Mouse (Mus musculus) CD4-positive helper T cell, adult 2 months (primary cell): ENCODE data around the gene Ddah2.
A peak's percentile ranks its signal among the peaks of the same experiment; 100 is the strongest.

Experiments used
- DNase-seq: peaks from one replicate; pipeline ENCODE4 v3.0.0-alpha.2; 2012; ENCODE audit warnings: low read depth, missing footprints, low spot score

Gene Ddah2

GRCm38 (mm10) chr17:35050126-35050750, 8.6 kb upstream of the Ddah2 start:
- peak; percentile 79 for DNase-seq

- peak; percentile 87 for DNase-seq
These were observed 7.4 kb upstream of the Ddah2 start for GRCm38 (mm10) chr17:35051156-35052086.

GRCm38 (mm10) chr17:35052271-35052798, 6.5 kb upstream of the Ddah2 start:
- DNase-seq, result no peak

- DNase-seq, result no peak
These were observed 2.9 kb upstream of the Ddah2 start for GRCm38 (mm10) chr17:35055691-35056495.

- no peak for DNase-seq
These were observed 1.7 kb upstream of the Ddah2 start for GRCm38 (mm10) chr17:35057090-35057489.

GRCm38 (mm10) chr17:35058316-35058715, 519 bp upstream of the Ddah2 start:
- DNase-seq, result no peak

GRCm38 (mm10) chr17:35060071-35060470, 1.2 kb downstream of the Ddah2 start:
- DNase-seq, result no peak

- DNase-seq, result no peak
These were observed 2.0 kb downstream of the Ddah2 start for GRCm38 (mm10) chr17:35060737-35061297.

- DNase-seq, result no peak
These were observed 2.5 kb downstream of the Ddah2 start for GRCm38 (mm10) chr17:35061299-35061698.

GRCm38 (mm10) chr17:35063466-35063865, 4.6 kb downstream of the Ddah2 start:
- no peak for DNase-seq

GRCm38 (mm10) chr17:35064378-35064877, 5.6 kb downstream of the Ddah2 start:
- no peak for DNase-seq

- peak; percentile 45 for DNase-seq
These were observed 6.4 kb downstream of the Ddah2 start, which contains the start of gene Ly6g6c for GRCm38 (mm10) chr17:35064951-35065947. Gene Ly6g6c, plus strand, starts transcription at chr17:35065388.

GRCm38 (mm10) chr17:35066084-35066483, 7.2 kb downstream of the Ddah2 start, which contains the start of gene Mpig6b:
Gene Mpig6b, minus strand, starts transcription at chr17:35066184.
- no peak for DNase-seq

GRCm38 (mm10) chr17:35068213-35068914, 9.5 kb downstream of the Ddah2 start:
- peak; percentile 31 for DNase-seq

- no peak for DNase-seq
These were observed 11.9 kb downstream of the Ddah2 start for GRCm38 (mm10) chr17:35070556-35071229.

GRCm38 (mm10) chr17:35071454-35071853, 12.6 kb downstream of the Ddah2 start:
- no peak for DNase-seq

GRCm38 (mm10) chr17:35074097-35074496, 15.3 kb downstream of the Ddah2 start:
- peak; percentile 31 for DNase-seq

- no peak for DNase-seq
These were observed 17.8 kb downstream of the Ddah2 start, which contains the start of gene Ly6g6e for GRCm38 (mm10) chr17:35076507-35077176. Gene Ly6g6e, plus strand, starts transcription at chr17:35076902.
